Mouse (Mus musculus) monocyte, adult 2 months (primary cell): ENCODE data around the gene Cdh19.

Experiments used
- DNase-seq, 2 experiments: peaks; one replicate each; pipeline ENCODE4 v3.0.0; 2022; ENCODE audit warnings: low spot score in 2 of 2, low read depth in 1 of 2

The Cdh19 gene

DNA sequence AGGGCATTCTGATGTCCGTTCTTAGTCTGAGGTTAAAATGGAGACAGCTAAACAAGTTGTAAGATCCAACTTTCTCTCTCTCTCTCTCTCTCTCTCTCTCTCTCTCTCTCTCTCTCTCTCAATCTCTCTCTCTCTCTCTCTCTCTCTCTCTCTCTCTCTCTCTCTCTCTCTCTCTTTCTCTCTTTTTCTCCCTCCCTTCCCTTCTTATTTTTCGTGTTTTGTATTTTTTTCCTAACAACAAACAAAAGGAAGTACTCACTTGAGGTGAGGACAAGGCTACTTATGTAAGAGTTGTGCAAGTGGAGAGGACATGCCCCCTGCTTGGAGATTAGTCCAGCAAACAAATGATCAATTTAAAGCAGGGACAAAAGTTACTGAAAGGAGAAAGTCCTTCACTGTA is at the start of gene Cdh19:
Gene Cdh19 (minus strand): TSS at position 101 of the 400 bp plus-strand sequence.
- DNase-seq: no peak

DNA sequence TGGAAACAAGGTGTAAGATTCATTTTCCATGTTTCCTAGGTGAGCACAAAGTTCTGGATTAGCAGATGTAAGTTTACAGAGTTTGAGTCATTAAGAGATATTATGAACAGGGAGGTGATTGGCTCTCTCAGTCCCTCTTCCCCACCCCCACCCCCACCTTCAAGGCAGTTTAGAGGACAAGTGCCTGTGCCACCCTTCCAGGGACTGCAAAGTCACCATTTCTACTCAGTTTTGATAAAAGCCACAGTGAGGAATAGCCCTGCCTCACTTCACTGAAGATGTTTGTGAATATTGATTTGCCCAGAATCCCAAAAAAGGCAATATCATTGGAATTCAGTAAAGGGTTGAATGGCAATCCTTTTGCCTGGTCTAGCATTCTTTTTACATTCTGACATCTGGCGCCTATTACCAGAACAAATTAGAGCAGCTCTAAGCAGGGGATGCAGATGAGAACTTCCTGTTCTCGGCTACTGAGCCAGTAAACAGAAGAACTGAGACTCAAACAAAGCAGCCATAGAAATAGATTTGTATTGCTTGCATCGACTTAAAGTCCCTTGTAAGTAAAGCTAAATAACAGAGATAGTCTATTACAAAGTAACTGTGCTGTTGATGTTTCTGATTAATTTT is 43.2 kb upstream of the Cdh19 start:
- DNase-seq: no peak

DNA sequence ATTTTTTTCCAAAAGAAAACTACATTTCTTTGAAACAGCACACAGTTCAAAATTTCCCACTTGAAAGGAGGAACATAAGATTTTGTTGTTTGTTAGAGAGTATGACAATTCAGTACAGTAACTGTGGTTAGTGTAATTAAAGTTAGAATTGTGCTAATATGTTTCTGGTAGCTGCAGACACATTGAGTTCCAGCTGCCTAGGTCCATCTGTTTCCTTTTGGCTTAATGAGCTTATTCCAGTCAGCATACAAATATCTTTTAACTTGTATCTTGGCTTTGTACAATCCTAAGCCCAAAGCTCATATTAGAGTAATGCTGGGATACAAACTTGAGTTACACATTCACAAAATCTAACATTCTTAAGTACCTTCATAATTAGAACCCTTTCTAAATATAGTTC is 40.3 kb upstream of the Cdh19 start:
- DNase-seq: no peak

DNA sequence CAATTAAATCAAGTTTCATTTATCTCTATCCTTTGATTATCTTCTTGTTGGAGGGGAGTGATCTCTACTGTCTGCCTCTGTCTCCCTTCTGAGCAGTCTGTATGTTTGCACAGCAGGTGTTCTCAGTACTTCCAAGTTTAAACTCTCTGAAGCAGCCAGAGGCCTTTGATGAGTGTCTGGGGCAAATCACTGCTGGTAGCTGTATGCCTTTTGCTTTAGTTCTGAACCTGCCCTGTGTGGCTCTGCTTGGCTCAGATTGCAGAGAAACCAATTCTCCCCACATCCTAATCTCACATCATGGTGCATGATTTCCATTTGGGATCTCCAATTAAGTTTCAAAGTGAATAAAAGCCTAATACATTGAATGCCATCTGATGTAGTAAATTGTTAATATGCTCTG is 12.4 kb upstream of the Cdh19 start:
- DNase-seq: no peak

DNA sequence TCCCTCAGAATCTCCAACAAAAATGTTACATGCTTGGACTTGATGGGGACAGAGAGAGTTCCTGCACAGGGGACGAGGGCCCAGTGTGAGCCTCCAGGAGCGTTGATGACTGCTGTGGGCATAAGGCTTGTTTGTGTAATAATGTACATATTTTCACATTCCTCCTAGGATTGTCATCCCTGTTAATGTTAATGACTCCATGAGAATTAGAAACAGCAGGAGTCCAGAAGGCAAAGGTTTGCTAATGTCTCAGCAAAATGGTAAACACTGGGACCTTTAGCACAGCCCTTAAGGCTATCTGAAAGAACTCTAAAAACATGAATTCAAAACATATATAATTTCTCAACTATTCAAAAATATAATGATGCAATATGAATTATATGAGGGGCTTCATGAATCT is 8.2 kb downstream of the Cdh19 start:
- DNase-seq: no peak

DNA sequence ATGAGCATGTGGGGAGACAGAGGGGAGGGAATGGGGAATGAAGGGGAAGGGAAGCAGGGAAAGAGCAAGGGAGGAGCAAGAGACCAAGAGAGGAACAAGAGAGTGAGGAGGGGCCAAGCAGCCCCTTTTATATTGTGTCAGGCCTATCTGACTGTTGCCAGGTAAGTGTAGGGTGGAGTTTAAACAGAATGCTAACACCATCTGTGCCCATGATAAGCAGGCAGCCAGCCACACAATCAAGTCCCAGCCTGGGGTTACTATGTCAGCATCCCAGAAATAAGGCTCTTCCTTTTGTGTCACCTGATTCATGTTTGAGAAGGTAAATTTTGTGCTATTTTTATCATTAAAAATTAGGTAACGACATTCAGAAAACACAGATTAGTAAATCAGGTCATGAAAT is 67.6 kb downstream of the Cdh19 start:
- DNase-seq: no peak

DNA sequence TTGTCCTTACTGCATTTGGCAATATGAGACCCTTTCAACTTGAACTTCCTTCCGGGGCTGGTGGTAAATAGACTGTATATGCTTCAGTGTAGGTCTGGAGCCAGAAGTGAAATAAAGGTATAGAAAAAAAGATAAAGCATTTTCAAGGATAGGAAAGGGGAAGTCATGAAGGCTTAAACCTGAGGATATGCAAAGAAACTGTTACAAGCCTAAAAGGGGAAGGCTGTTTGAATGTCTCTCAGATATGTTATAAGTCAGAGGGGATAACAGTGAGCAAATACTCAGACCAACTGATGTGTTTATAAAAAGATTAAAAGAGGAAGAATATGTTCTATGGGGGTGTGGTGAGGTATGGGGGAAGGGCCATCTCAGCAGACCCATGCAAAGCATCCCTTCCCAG is 68.2 kb downstream of the Cdh19 start:
- no peak for DNase-seq

DNA sequence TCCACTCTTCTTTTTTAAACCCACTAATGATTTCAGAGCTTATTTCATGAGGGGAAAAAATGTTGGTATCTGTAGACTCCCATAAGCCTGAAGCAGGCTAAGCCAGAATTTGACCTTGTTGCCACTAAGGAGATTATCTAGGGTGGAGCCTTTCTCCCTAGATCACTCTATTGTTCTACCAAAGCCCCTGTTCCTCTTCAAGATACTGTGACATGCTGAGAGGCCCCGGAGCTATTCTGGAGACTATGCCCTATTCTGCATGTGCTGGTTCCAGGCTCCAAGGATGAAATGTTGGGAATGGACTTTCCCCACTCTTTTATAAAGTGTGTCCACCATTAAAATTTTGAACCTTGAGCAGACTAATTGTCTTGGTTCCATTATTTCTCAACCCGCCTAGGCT is 73.1 kb downstream of the Cdh19 start:
- no peak for DNase-seq
